Mouse (Mus musculus) liver, postnatal 0 days (tissue): ENCODE measurements around the gene Wfdc21. TPM values are rescaled to one million over a fixed set of nuclear protein-coding genes. Genes with fewer than 3 reads are reported as not detected.

Experiments
- ATAC-seq: fragments of 200-750 bp; cut with Nextera tagmentation; 2 replicates; pipeline ENCODE4 v1.8.0; 2017; ENCODE audit warnings: mild to moderate bottlenecking, moderate library complexity
- DNase-seq: peaks from one replicate; pipeline ENCODE4 v3.0.0-alpha.2; 2016
- H3K27ac ChIP-seq: fragments of 300-500 bp; sonication (generic); 2 replicates; pipeline ENCODE4 v1.5.1; 2014; ENCODE audit warnings: antibody characterized with exemption, moderate library complexity, mild to moderate bottlenecking, low read depth
- H3K27me3 ChIP-seq: fragments of 300-500 bp; sonication (generic); 2 replicates; pipeline ENCODE4 v1.6.1; 2014; ENCODE audit warnings: low read length, control low read depth, mixed read lengths; ENCODE audit not compliant: insufficient read depth
- H3K36me3 ChIP-seq: fragments of 300-500 bp; sonication (generic); replicated peaks from 2 replicates; pipeline ENCODE4 v1.6.1; 2014; ENCODE audit warnings: mild to moderate bottlenecking, control low read depth, low read length, moderate library complexity, mixed read lengths; ENCODE audit not compliant: insufficient read depth
- H3K4me1 ChIP-seq: fragments of 300-500 bp; sonication (generic); 2 replicates; pipeline ENCODE4 v1.6.1; 2014; ENCODE audit warnings: antibody characterized with exemption, mild to moderate bottlenecking, control low read depth; ENCODE audit not compliant: insufficient read depth
- H3K4me2 ChIP-seq: fragments of 300-500 bp; sonication (generic); 2 replicates; pipeline ENCODE4 v1.6.1; 2014; ENCODE audit warnings: low read depth, mild to moderate bottlenecking, low read length, moderate library complexity, mixed read lengths
- H3K4me3 ChIP-seq: fragments of 300-500 bp; sonication (generic); 2 replicates; pipeline ENCODE4 v1.5.1; 2014; ENCODE audit warnings: low read depth, low read length
- H3K9ac ChIP-seq: fragments of 300-500 bp; sonication (generic); replicated peaks from 2 replicates; pipeline ENCODE4 v1.6.1; 2014; ENCODE audit warnings: mild to moderate bottlenecking, moderate library complexity
- H3K9me3 ChIP-seq: fragments of 300-500 bp; sonication (generic); 2 replicates; pipeline ENCODE4 v1.6.1; 2016; ENCODE audit warnings: mild to moderate bottlenecking, control low read depth, low read length, mixed read lengths
- CTCF ChIP-seq: sonication (generic); IDR thresholded peaks from 2 replicates; pipeline ENCODE4 v1.5.1; 2016; ENCODE audit warnings: antibody characterized with exemption, low read depth
- EP300 ChIP-seq: IDR thresholded peaks from 2 replicates; pipeline ENCODE4 v1.6.1; 2016; ENCODE audit warnings: antibody characterized with exemption, low read depth, mild to moderate bottlenecking
- WGBS: fragments of 180-500 bp; shearing (Covaris S2); extraction: QIAGEN DNeasy Blood & Tissue Kit; methylation state at CpG from one replicate; pipeline ENCODE4 v1.1.7; 2014; ENCODE audit not compliant: insufficient replicate concordance; 5-methylcytosine and 5-hydroxymethylcytosine counted together
- polyA plus RNA-seq: library from polyadenylated mRNA; unstranded; fragments of >200 nt; fragmentation: Nextera tagmentation; extraction: Ambion mirVana; gene quantifications from 2 replicates; pipeline ENCODE4 v1.2.1, GENCODE M21; 2015

Wfdc21 gene
- polyA plus RNA-seq, 1 experiment from 2014 or later, result 108 TPM

DNA sequence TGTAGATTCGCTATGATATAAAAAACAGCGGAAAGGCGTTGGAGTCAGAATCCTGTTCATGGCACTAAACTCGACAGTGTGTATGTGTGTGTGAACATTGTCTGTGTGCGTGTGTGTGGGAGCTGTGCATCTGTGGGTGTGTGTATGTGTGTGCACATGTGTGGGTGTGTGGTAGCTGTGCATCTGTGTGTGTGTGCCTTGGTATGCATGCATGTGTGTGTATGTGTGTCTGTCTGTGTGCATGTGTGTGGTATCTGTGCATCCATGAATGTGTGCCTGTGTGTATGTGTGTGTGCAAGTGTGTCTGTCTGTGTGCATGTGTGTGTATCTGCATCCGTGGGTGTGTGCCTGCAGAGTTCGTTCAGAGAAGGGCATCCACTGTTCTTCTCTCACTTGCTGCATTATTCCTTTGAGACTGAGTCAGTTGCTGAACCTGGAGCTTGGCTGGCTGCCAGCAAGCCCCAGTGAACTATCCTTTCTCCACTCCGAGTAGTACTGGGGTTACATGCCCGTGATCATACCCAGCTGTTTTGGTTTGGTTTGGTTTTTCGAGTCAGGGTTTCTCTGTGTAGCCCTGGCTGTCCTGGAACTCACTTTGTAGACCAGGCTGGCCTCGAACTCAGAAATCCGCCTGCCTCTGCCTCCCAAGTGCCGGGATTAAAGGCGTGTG is 37.3 kb downstream of the Wfdc21 start:
- TF ChIP-seq CTCF, result no peak
- TF ChIP-seq EP300, result no peak
- Histone ChIP-seq H3K9ac (no peak overlapping the region), H3K4me3 (no peak overlapping the region), H3K4me2 (no peak overlapping the region), H3K4me1 (peaks cover 2% of the 10 kb centered on the region), H3K27me3 (no peaks in the 10 kb centered on the region), H3K9me3 (no peaks in the 10 kb centered on the region), H3K27ac (no peak overlapping the region), H3K36me3 (peaks cover 41% of the 10 kb centered on the region)
- DNase-seq, result no peak
- 86% methylated on average over 14 of the region's 14 CpGs for WGBS
- no peak for ATAC-seq

DNA sequence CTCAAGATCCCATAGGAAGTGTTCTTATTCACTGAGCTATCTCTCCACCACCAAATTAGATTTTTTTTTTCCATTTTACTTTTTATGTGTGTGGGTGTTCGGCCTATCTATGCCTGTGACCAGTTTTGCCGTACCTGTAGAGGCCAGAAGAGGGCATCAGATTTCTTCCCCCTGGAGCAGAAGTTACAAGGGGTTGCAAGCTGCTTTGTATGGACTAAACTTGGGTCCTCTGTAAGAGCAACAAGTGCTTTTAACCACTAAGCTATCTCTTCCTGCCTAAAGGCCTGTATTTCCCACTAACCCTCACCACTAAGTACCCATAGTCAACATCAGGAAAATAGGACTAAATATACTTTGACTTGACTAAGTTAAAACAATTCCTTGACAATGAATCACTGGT is 37.9 kb downstream of the Wfdc21 start:
- H3K36me3 ChIP-seq, result peaks cover 35% of the 10 kb centered on the region
- ATAC-seq (no peak), DNase-seq (no peak)
- H3K4me1 ChIP-seq, result peaks cover 7% of the 10 kb centered on the region
- 72% methylated on average over 2 of the region's 2 CpGs for WGBS
- no peak overlapping the region for H3K4me3 ChIP-seq
- no peak overlapping the region for H3K9ac ChIP-seq
- H3K27me3 ChIP-seq, result no peaks in the 10 kb centered on the region
- TF ChIP-seq CTCF (peak; percentile 28), EP300 (no peak)
- H3K27ac ChIP-seq, result no peak overlapping the region
- H3K9me3 ChIP-seq, result no peaks in the 10 kb centered on the region
- no peak overlapping the region for H3K4me2 ChIP-seq

GRCm38 (mm10) chr11:83785366-83785765 is 38.6 kb downstream of the Wfdc21 start:
- 10% methylated on average over 2 of the region's 2 CpGs for WGBS

DNA sequence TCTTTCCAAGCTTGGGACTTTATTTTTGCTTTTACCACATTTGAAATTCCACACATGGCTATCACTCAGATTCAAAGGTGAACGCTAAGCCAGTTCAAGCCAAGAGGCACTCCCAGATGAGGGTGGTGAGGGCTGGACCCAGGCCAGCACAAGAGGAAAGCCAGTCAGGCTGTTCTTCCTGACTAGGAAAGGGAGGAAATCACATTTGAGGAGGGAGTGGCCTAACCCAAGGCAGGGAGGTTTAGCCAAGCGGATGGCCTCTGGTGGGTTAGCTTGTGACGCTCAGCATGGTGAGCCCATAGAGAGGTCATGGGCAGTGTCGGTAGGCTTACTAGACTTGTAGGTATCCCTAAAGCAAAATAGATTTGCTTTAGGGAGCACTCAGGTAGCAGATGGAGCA is 40.1 kb downstream of the Wfdc21 start:
- DNase-seq, result no peak
- TF ChIP-seq CTCF (no peak), EP300 (no peak)
- 67% methylated on average over 4 of the region's 4 CpGs for WGBS
- Histone ChIP-seq H3K9me3 (no peaks in the 10 kb centered on the region), H3K4me1 (peaks cover 7% of the 10 kb centered on the region), H3K4me2 (no peak overlapping the region), H3K27me3 (no peaks in the 10 kb centered on the region), H3K36me3 (peaks cover 13% of the 10 kb centered on the region), H3K27ac (no peak overlapping the region), H3K9ac (no peak overlapping the region), H3K4me3 (no peak overlapping the region)
- ATAC-seq, result no peak

More at GRCm38 (mm10) chr11:83785366-83785765, 38.6 kb downstream of the Wfdc21 start:
- ATAC-seq (no peak), DNase-seq (peak; percentile 60)
- Histone ChIP-seq H3K4me2 (no peak overlapping the region), H3K9ac (no peak overlapping the region), H3K27me3 (no peaks in the 10 kb centered on the region), H3K4me3 (no peak overlapping the region), H3K36me3 (peaks cover 28% of the 10 kb centered on the region), H3K4me1 (peaks cover 7% of the 10 kb centered on the region), H3K9me3 (no peaks in the 10 kb centered on the region), H3K27ac (no peak overlapping the region)
- TF ChIP-seq CTCF (peak; percentile 87), EP300 (no peak)

DNA sequence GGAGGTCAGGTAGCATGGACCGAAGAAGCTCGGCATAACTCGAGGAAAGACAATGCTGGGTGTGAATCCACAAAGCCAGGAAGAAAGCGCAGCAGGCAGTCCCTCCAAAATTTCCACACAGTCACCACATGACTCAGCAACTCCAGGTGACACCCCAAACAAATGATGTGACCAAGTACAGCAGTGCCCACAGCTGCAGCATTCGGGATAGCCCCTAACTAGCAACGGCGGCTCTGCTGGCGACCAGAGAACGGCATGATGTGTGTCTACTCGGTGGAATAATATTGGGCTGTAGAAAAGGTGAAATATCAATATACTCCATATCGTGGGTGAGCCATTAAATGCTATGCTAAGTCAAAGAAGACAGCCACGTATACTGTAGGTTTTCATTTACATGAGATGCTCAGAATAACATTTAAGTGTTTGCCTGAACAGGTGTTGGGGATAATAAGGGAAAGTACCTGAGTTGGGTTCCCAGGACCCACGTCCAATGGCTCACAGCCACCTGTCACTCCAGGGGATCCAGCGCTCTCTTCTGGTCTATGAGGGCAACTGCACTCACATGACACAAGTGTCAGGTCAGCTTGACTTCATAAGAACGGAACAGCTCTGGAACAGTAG is 40.8 kb downstream of the Wfdc21 start:
- Histone ChIP-seq H3K9me3 (no peaks in the 10 kb centered on the region), H3K4me2 (no peak overlapping the region), H3K4me1 (peaks cover 12% of the 10 kb centered on the region), H3K36me3 (peaks cover 9% of the 10 kb centered on the region), H3K9ac (no peak overlapping the region), H3K4me3 (no peak overlapping the region), H3K27me3 (no peaks in the 10 kb centered on the region), H3K27ac (no peak overlapping the region)
- TF ChIP-seq CTCF (peak; percentile 24), EP300 (no peak)
- DNase-seq (no peak), ATAC-seq (no peak)
- 78% methylated on average over 15 of the region's 15 CpGs for whole genome bisulfite sequencing

GRCm38 (mm10) chr11:83788331-83788730 is 41.6 kb downstream of the Wfdc21 start:
- Histone ChIP-seq H3K9ac (no peak overlapping the region), H3K36me3 (0 out of 2 replicates have a peak, but pooled peaks cover 2% of the 10 kb centered on the region)

More at GRCm38 (mm10) chr11:83788331-83788730, 41.6 kb downstream of the Wfdc21 start:
- 69% methylated on average over 8 of the region's 8 CpGs for WGBS
- no peak overlapping the region for H3K4me3 ChIP-seq
- H3K9me3 ChIP-seq, result no peaks in the 10 kb centered on the region
- DNase-seq, result no peak
- no peak overlapping the region for H3K4me2 ChIP-seq
- no peaks in the 10 kb centered on the region for H3K27me3 ChIP-seq
- peaks cover 12% of the 10 kb centered on the region for H3K4me1 ChIP-seq
- no peak overlapping the region for H3K27ac ChIP-seq
- TF ChIP-seq EP300 (no peak), CTCF (no peak)
- ATAC-seq, result no peak
